Mouse (Mus musculus): ENCODE data around the gene Arhgef9. TPM values are rescaled to one million over a fixed set of nuclear protein-coding genes. Genes with fewer than 3 reads are reported as not detected.

Gene Arhgef9
- polyA plus RNA-seq, 1 experiment from 2014 or later = 3.1 TPM

DNA sequence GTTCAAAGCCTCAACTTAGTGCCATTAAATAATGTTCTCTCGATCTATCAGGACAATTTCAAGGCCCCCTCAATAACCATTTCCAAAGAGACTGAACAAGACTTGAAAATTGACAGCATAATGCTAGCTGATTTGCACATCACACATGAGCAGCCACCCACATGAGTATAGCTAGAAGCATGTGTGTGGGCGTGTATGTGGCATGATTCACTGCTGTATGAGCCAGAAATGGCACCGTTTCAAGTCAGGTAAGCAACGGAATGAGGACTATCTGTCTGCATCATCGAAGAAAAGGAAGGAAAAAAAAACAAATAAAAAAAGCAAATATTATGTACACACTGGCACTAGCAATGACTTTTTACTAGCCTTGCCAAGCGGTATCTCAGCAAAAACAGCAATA is 32.5 kb downstream of the Arhgef9 start:
- no peak for TF ChIP-seq CTCF (IDR thresholded peaks at IDR 0.05; ENCODE audit: low read depth)
- 54% methylated on average over 6 of the region's 6 CpGs for WGBS

DNA sequence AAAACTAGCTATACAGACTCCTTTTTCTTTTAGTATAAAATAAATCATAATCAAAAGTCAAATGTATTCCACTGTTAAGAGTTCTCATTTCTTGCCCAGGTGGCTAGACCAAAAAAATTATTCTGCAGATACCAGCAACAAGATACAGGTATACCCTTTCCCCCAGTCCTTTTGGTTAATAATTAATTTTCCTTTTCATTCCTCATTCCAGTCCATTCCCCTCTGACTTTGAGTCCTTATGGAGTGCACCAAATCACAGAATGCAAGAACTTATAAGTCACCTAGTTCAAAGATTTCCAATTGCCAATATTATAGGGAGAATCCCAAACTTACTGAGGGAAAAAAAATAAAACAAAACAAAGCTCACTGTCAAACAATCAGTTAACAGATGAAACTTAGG is 33.2 kb downstream of the Arhgef9 start:
- Histone ChIP-seq H3K27me3 (replicated peaks; ENCODE audit: control insufficient read depth, insufficient read depth, low read length) (no peaks in the 10 kb centered on the region), H3K9ac (ENCODE audit: low read depth, low read length) (no peak overlapping the region), H3K4me3 (ENCODE audit: low read depth, low read length) (no peak overlapping the region), H3K9me3 (ENCODE audit: control insufficient read depth) (no peaks in the 10 kb centered on the region), H3K36me3 (ENCODE audit: control insufficient read depth, insufficient read depth) (no peaks in the 10 kb centered on the region), H3K4me2 (replicated peaks; ENCODE audit: low read depth) (no peak overlapping the region), H3K27ac (ENCODE audit: low read depth, low read length) (no peak overlapping the region), H3K4me1 (replicated peaks; ENCODE audit: control insufficient read depth, insufficient read depth, low read length) (0 out of 2 replicates have a peak, but pooled peaks cover 3% of the 10 kb centered on the region)
- no peak for TF ChIP-seq CTCF (IDR thresholded peaks at IDR 0.05; ENCODE audit: low read depth)
- no peak for ATAC-seq

More for the DNA sequence above, 32.5 kb downstream of the Arhgef9 start:
- Histone ChIP-seq H3K27me3 (replicated peaks; ENCODE audit: control insufficient read depth, insufficient read depth, low read length) (no peaks in the 10 kb centered on the region), H3K9ac (ENCODE audit: low read depth, low read length) (no peak overlapping the region), H3K9me3 (ENCODE audit: control insufficient read depth) (no peaks in the 10 kb centered on the region), H3K27ac (ENCODE audit: low read depth, low read length) (no peak overlapping the region), H3K4me3 (ENCODE audit: low read depth, low read length) (no peak overlapping the region), H3K4me1 (replicated peaks; ENCODE audit: control insufficient read depth, insufficient read depth, low read length) (0 out of 2 replicates have a peak, but pooled peaks cover 3% of the 10 kb centered on the region), H3K4me2 (replicated peaks; ENCODE audit: low read depth) (peak overlapping the region; percentile 27; the same call in 1 of the 2 replicates), H3K36me3 (ENCODE audit: control insufficient read depth, insufficient read depth) (no peaks in the 10 kb centered on the region)
- no peak for ATAC-seq

DNA sequence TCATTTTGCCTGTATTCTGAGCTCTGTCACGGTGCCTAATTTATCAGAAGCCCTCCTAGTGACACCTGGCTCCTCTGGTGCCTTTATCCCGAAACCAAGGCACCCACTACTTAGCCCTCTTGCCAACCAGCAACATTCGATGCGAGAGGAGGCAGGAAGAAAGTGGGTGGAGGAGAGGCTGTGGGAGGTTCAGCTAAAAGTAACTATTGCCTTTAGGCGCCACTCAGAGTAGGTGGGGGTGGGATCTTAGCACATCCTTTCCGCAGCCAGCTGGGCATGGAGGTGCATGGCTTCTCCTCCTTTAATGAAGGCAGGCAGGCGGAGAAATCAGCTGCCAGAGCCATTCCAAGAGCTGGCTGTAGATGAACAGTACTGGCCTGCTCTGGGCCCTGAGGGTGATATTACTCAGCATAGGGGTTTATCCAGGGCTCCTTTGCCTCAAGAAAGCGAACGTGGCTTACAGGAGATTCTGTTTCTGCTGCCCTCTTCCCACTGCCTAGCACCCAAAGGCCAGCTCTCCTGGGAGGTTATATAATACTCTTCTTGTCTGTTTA is 39.7 kb downstream of the Arhgef9 start:
- Histone ChIP-seq H3K27me3 (replicated peaks; ENCODE audit: control insufficient read depth, insufficient read depth, low read length) (no peaks in the 10 kb centered on the region), H3K36me3 (ENCODE audit: control insufficient read depth, insufficient read depth) (no peaks in the 10 kb centered on the region), H3K4me2 (replicated peaks; ENCODE audit: low read depth) (no peak overlapping the region), H3K9ac (ENCODE audit: low read depth, low read length) (no peak overlapping the region), H3K9me3 (ENCODE audit: control insufficient read depth) (no peaks in the 10 kb centered on the region), H3K4me1 (replicated peaks; ENCODE audit: control insufficient read depth, insufficient read depth, low read length) (no peaks in the 10 kb centered on the region), H3K4me3 (ENCODE audit: low read depth, low read length) (no peak overlapping the region), H3K27ac (ENCODE audit: low read depth, low read length) (no peak overlapping the region)
- no peak for TF ChIP-seq CTCF (IDR thresholded peaks at IDR 0.05; ENCODE audit: low read depth)
- WGBS = 63% methylated on average over 9 of the region's 9 CpGs
- ATAC-seq = no peak

DNA sequence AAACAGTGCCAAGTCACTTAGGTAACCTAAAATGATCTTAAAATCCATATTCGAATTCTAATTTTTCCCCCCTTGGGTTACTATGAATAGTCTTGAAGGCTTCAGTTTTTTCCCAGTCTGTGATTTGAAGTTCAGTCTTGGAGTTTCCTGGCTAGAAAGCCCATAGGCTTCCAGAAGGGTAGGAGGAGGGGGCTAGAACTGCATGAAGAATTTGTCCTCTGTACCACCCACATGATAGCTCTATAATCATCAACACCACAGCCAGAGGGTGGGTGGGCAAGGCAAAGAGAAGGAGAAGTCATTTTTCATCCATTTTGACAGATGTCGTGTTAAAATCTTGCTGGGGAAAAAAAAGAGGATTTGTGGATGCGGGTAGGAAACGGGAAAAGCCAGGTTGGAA is 58.0 kb downstream of the Arhgef9 start:
- no peaks in the 10 kb centered on the region for H3K27me3 ChIP-seq (replicated peaks; ENCODE audit: control insufficient read depth, insufficient read depth, low read length)
- no peak overlapping the region for H3K9ac ChIP-seq (ENCODE audit: low read depth, low read length)
- WGBS = 80% methylated on average over 4 of the region's 4 CpGs
- no peaks in the 10 kb centered on the region for H3K9me3 ChIP-seq (ENCODE audit: control insufficient read depth)
- ATAC-seq = no peak
- H3K36me3 ChIP-seq (ENCODE audit: control insufficient read depth, insufficient read depth) = no peaks in the 10 kb centered on the region
- H3K4me1 ChIP-seq (replicated peaks; ENCODE audit: control insufficient read depth, insufficient read depth, low read length) = no peaks in the 10 kb centered on the region
- no peak for TF ChIP-seq CTCF (IDR thresholded peaks at IDR 0.05; ENCODE audit: low read depth)
- H3K4me3 ChIP-seq (ENCODE audit: low read depth, low read length) = no peak overlapping the region
- no peak overlapping the region for H3K4me2 ChIP-seq (replicated peaks; ENCODE audit: low read depth)
- H3K27ac ChIP-seq (ENCODE audit: low read depth, low read length) = no peak overlapping the region

DNA sequence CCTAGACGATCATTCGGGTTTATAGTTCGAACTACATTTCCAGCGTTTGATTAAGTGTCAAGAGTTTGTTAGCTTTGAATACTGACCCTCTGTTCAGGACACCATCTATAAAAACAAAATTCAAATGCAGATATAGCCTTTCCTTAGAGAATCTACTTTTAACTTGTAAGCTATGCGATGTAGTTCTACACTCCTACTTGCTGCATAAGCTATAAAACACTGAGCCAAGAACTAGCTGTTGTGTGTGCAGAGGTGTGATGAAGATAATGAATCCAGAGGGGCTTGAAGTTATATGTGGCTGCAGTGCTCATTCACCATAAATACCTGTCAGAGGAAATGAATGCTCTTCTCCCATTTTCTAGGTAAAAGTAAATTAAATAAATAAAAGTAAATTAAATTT is 63.2 kb downstream of the Arhgef9 start:
- Histone ChIP-seq H3K4me2 (replicated peaks; ENCODE audit: low read depth) (no peak overlapping the region), H3K27ac (ENCODE audit: low read depth, low read length) (no peak overlapping the region), H3K36me3 (ENCODE audit: control insufficient read depth, insufficient read depth) (no peaks in the 10 kb centered on the region), H3K4me3 (ENCODE audit: low read depth, low read length) (no peak overlapping the region), H3K9me3 (ENCODE audit: control insufficient read depth) (no peaks in the 10 kb centered on the region), H3K27me3 (replicated peaks; ENCODE audit: control insufficient read depth, insufficient read depth, low read length) (no peaks in the 10 kb centered on the region), H3K4me1 (replicated peaks; ENCODE audit: control insufficient read depth, insufficient read depth, low read length) (no peaks in the 10 kb centered on the region), H3K9ac (ENCODE audit: low read depth, low read length) (no peak overlapping the region)
- no peak for TF ChIP-seq CTCF (IDR thresholded peaks at IDR 0.05; ENCODE audit: low read depth)
- WGBS = 88% methylated on average over 5 of the region's 5 CpGs
- no peak for ATAC-seq

DNA sequence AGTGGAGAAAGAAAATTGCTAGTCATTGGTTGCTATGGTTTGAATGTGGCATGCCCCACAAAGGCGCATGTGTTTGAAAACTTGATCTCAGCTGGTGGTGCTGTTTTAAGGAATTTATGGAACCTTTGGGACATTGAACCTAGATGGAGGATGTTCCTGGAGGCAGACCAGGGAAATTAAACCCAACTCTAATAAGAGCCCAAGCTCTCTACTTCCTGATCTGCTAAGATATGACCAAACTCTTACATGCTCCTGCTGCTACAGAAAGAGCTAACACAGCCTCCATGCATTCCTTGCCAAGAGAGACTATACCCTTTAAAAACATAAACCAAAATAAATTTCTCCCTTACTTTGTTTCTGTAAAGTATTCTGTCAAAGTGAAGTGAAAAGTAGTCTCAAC is 63.7 kb downstream of the Arhgef9 start:
- Histone ChIP-seq H3K4me3 (ENCODE audit: low read depth, low read length) (no peak overlapping the region), H3K4me2 (replicated peaks; ENCODE audit: low read depth) (no peak overlapping the region), H3K27ac (ENCODE audit: low read depth, low read length) (no peak overlapping the region), H3K9ac (ENCODE audit: low read depth, low read length) (no peak overlapping the region), H3K36me3 (ENCODE audit: control insufficient read depth, insufficient read depth) (no peaks in the 10 kb centered on the region), H3K9me3 (ENCODE audit: control insufficient read depth) (no peaks in the 10 kb centered on the region), H3K4me1 (replicated peaks; ENCODE audit: control insufficient read depth, insufficient read depth, low read length) (no peaks in the 10 kb centered on the region), H3K27me3 (replicated peaks; ENCODE audit: control insufficient read depth, insufficient read depth, low read length) (no peaks in the 10 kb centered on the region)
- no peak for ATAC-seq
- 100% methylated on average over 1 of the region's 1 CpGs for WGBS
- no peak for TF ChIP-seq CTCF (IDR thresholded peaks at IDR 0.05; ENCODE audit: low read depth)

DNA sequence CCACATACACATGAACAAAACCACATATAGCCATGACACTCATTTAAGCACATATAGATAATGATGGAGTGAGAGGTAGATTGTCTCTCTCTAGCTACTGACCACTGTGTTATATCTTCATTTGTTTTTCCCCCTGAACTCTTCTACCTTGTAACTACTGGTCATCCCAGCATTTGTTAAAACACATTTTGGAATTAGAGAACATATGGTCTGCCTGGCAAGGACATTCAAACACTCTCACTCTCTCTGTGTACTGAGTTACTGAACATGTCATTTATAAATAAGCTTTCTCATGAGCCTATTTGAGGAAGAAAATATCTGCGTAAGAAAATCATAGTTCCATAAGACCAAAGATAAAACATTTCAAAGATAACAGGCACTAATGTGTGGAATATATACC is 64.9 kb downstream of the Arhgef9 start:
- Histone ChIP-seq H3K9ac (ENCODE audit: low read depth, low read length) (no peak overlapping the region), H3K9me3 (ENCODE audit: control insufficient read depth) (no peaks in the 10 kb centered on the region), H3K27me3 (replicated peaks; ENCODE audit: control insufficient read depth, insufficient read depth, low read length) (no peaks in the 10 kb centered on the region), H3K4me1 (replicated peaks; ENCODE audit: control insufficient read depth, insufficient read depth, low read length) (no peaks in the 10 kb centered on the region), H3K4me2 (replicated peaks; ENCODE audit: low read depth) (no peak overlapping the region), H3K27ac (ENCODE audit: low read depth, low read length) (no peak overlapping the region), H3K4me3 (ENCODE audit: low read depth, low read length) (no peak overlapping the region), H3K36me3 (ENCODE audit: control insufficient read depth, insufficient read depth) (no peaks in the 10 kb centered on the region)
- no peak for TF ChIP-seq CTCF (IDR thresholded peaks at IDR 0.05; ENCODE audit: low read depth)
- WGBS = 87% methylated on average over 1 of the region's 1 CpGs
- ATAC-seq = no peak

Data from intestine, postnatal 0 days (tissue).